Mouse (Mus musculus): ENCODE results near the gene Mmp3. TPM values are rescaled to one million over a fixed set of nuclear protein-coding genes. Genes with fewer than 3 reads are reported as not detected.
"Not testable (repeated sequence)": the region's sequence is repeated elsewhere in the genome, so short reads cannot be mapped to it uniquely, and the experiment has no call there.

Mmp3 gene
- not detected in 2 replicates for polyA plus RNA-seq (2015; fragmentation: Nextera tagmentation; extraction: Ambion mirVana)

GRCm38 (mm10) chr9:7445522-7445921 is at the start of gene Mmp3:
Gene Mmp3 (plus strand): TSS chr9:7445822.
- Histone ChIP-seq H3K4me2 (no peak within 1 kb of the TSS), H3K9me3 (no peaks in the 10 kb centered on the region), H3K27ac (no peak within 1 kb of the TSS), H3K9ac (no peak within 1 kb of the TSS), H3K4me3 (no peak within 1 kb of the TSS), H3K36me3 (no peaks in the 10 kb centered on the region), H3K27me3 (no peaks in the 10 kb centered on the region), H3K4me1 (replicated peaks) (no peaks in the 10 kb centered on the region)
- WGBS: 91% methylated on average over 2 of the region's 2 CpGs
- no peak for ATAC-seq (ENCODE audit: low FRiP score)

- H3K36me3 ChIP-seq; H3K27ac ChIP-seq; H3K9ac ChIP-seq; H3K4me2 ChIP-seq; ATAC-seq (ENCODE audit: low FRiP score); H3K4me3 ChIP-seq; H3K27me3 ChIP-seq; H3K9me3 ChIP-seq; H3K4me1 ChIP-seq (replicated peaks): not testable (repeated sequence)
- WGBS: 81% methylated on average over 8 of the region's 8 CpGs
These were observed 49.1 kb upstream of the Mmp3 start for GRCm38 (mm10) chr9:7396556-7396955.

GRCm38 (mm10) chr9:7453302-7453701 is 7.7 kb downstream of the Mmp3 start:
- no peaks in the 10 kb centered on the region for H3K9me3 ChIP-seq
- no peaks in the 10 kb centered on the region for H3K27me3 ChIP-seq
- no peak overlapping the region for H3K4me2 ChIP-seq
- no peaks in the 10 kb centered on the region for H3K4me1 ChIP-seq (replicated peaks)
- WGBS: 80% methylated on average over 2 of the region's 2 CpGs
- H3K36me3 ChIP-seq: no peaks in the 10 kb centered on the region
- no peak overlapping the region for H3K4me3 ChIP-seq
- no peak for ATAC-seq (ENCODE audit: low FRiP score)
- no peak overlapping the region for H3K27ac ChIP-seq
- H3K9ac ChIP-seq: no peak overlapping the region

- H3K4me1 ChIP-seq (replicated peaks): no peaks in the 10 kb centered on the region
- H3K9me3 ChIP-seq: no peaks in the 10 kb centered on the region
- H3K36me3 ChIP-seq: no peaks in the 10 kb centered on the region
- H3K9ac ChIP-seq: no peak overlapping the region
- WGBS: 67% methylated on average over 1 of the region's 1 CpGs
- no peaks in the 10 kb centered on the region for H3K27me3 ChIP-seq
- H3K27ac ChIP-seq: no peak overlapping the region
- H3K4me3 ChIP-seq: no peak overlapping the region
- no peak overlapping the region for H3K4me2 ChIP-seq
- no peak for ATAC-seq (ENCODE audit: low FRiP score)
These were observed 24.6 kb downstream of the Mmp3 start for GRCm38 (mm10) chr9:7470262-7470661.

GRCm38 (mm10) chr9:7483684-7484394 is 38.2 kb downstream of the Mmp3 start:
- Histone ChIP-seq H3K9ac (no peak overlapping the region), H3K27ac (no peak overlapping the region), H3K36me3 (no peaks in the 10 kb centered on the region), H3K27me3 (no peaks in the 10 kb centered on the region), H3K9me3 (no peaks in the 10 kb centered on the region), H3K4me1 (replicated peaks) (no peaks in the 10 kb centered on the region), H3K4me2 (no peak overlapping the region), H3K4me3 (no peak overlapping the region)
- WGBS: 75% methylated on average over 5 of the region's 5 CpGs
- ATAC-seq (ENCODE audit: low FRiP score): no peak

- no peak overlapping the region for H3K4me2 ChIP-seq
- H3K36me3 ChIP-seq: no peaks in the 10 kb centered on the region
- no peak for ATAC-seq (ENCODE audit: low FRiP score)
- H3K27me3 ChIP-seq: no peaks in the 10 kb centered on the region
- H3K4me1 ChIP-seq (replicated peaks): no peaks in the 10 kb centered on the region
- H3K27ac ChIP-seq: no peak overlapping the region
- no peaks in the 10 kb centered on the region for H3K9me3 ChIP-seq
- H3K4me3 ChIP-seq: no peak overlapping the region
- WGBS: 81% methylated on average over 3 of the region's 3 CpGs
- no peak overlapping the region for H3K9ac ChIP-seq
These were observed 55.5 kb downstream of the Mmp3 start for GRCm38 (mm10) chr9:7501138-7501537.

- Histone ChIP-seq H3K27me3 (no peaks in the 10 kb centered on the region), H3K9me3 (no peaks in the 10 kb centered on the region), H3K36me3 (no peaks in the 10 kb centered on the region), H3K4me2 (no peak within 1 kb of the TSS), H3K4me1 (replicated peaks) (no peaks in the 10 kb centered on the region), H3K9ac (no peak within 1 kb of the TSS), H3K4me3 (no peak within 1 kb of the TSS), H3K27ac (no peak within 1 kb of the TSS)
- 86% methylated on average over 3 of the region's 3 CpGs for WGBS
- no peak for ATAC-seq (ENCODE audit: low FRiP score)
These were observed 56.4 kb downstream of the Mmp3 start, which contains the start of gene Mmp10 for GRCm38 (mm10) chr9:7502051-7502450. Gene Mmp10 (plus strand): TSS chr9:7502352.

Other genes with a start within 250 kb of the Mmp3 start
- not detected in 2 replicates for gene Mmp13, start 173.3 kb upstream of the Mmp3 start, polyA plus RNA-seq (2015; fragmentation: Nextera tagmentation; extraction: Ambion mirVana)
- not detected in 2 replicates for gene Mmp12, start 101.4 kb upstream of the Mmp3 start, polyA plus RNA-seq (2015; fragmentation: Nextera tagmentation; extraction: Ambion mirVana)
- not detected in 2 replicates for gene Mmp1b, start 57.8 kb upstream of the Mmp3 start, polyA plus RNA-seq (2015; fragmentation: Nextera tagmentation; extraction: Ambion mirVana)
- gene Mmp10, start 56.5 kb downstream of the Mmp3 start, polyA plus RNA-seq (2015; fragmentation: Nextera tagmentation; extraction: Ambion mirVana): not detected in 2 replicates
- 0.10 and 0.39 TPM in 2 replicates for gene Mmp8, start 112.6 kb downstream of the Mmp3 start, polyA plus RNA-seq (2015; fragmentation: Nextera tagmentation; extraction: Ambion mirVana)
- gene Mmp27, start 125.6 kb downstream of the Mmp3 start, polyA plus RNA-seq (2015; fragmentation: Nextera tagmentation; extraction: Ambion mirVana): not detected in 2 replicates
- not detected in 2 replicates for gene Mmp20, start 182.4 kb downstream of the Mmp3 start, polyA plus RNA-seq (2015; fragmentation: Nextera tagmentation; extraction: Ambion mirVana)
- gene Mmp7, start 246.3 kb downstream of the Mmp3 start, polyA plus RNA-seq (2015; fragmentation: Nextera tagmentation; extraction: Ambion mirVana): not detected in 2 replicates